Mouse (Mus musculus) thymus, postnatal 25 days (tissue): Measurements from ENCODE around the gene Tmem274.
"Not testable (repeated sequence)": the region's sequence is repeated elsewhere in the genome, so short reads cannot be mapped to it uniquely, and the experiment has no call there.

Experiments used
- DNase-seq: peaks from one replicate; pipeline ENCODE4 v3.0.0; 2022

Tmem274 gene

GRCm38 (mm10) chr4:149477078-149477477, at the start of gene Tmem274:
Gene Tmem274 (plus strand): TSS chr4:149477378.
- DNase-seq: no peak

GRCm38 (mm10) chr4:149429592-149429991, 47.6 kb upstream of the Tmem274 start:
- DNase-seq: no peak

GRCm38 (mm10) chr4:149431887-149432286, 45.3 kb upstream of the Tmem274 start:
- DNase-seq: not testable (repeated sequence)

- DNase-seq: no peak
These were observed 36.6 kb upstream of the Tmem274 start for GRCm38 (mm10) chr4:149440576-149440975.

GRCm38 (mm10) chr4:149442436-149442835, 34.7 kb upstream of the Tmem274 start:
- DNase-seq: no peak

GRCm38 (mm10) chr4:149444465-149444864, 32.7 kb upstream of the Tmem274 start:
- no peak for DNase-seq

- peak; percentile 87 for DNase-seq
These were observed 32.0 kb upstream of the Tmem274 start for GRCm38 (mm10) chr4:149444964-149445701.

- DNase-seq: peak; percentile 40
These were observed 31.3 kb upstream of the Tmem274 start for GRCm38 (mm10) chr4:149445868-149446267.

GRCm38 (mm10) chr4:149446309-149446708, 30.9 kb upstream of the Tmem274 start:
- DNase-seq: no peak

- no peak for DNase-seq
These were observed 26.5 kb upstream of the Tmem274 start for GRCm38 (mm10) chr4:149450636-149451035.

- peak; percentile 85 for DNase-seq
These were observed 23.5 kb upstream of the Tmem274 start for GRCm38 (mm10) chr4:149453656-149454055.

- no peak for DNase-seq
These were observed 22.9 kb upstream of the Tmem274 start for GRCm38 (mm10) chr4:149454263-149454662.

GRCm38 (mm10) chr4:149454879-149455278, 22.3 kb upstream of the Tmem274 start, which contains the start of gene Rbp7:
Gene Rbp7 (minus strand): TSS chr4:149454978.
- DNase-seq: no peak

- DNase-seq: not testable (repeated sequence)
These were observed 20.0 kb upstream of the Tmem274 start for GRCm38 (mm10) chr4:149457163-149457562.

- DNase-seq: no peak
These were observed 19.2 kb upstream of the Tmem274 start for GRCm38 (mm10) chr4:149457831-149458430.

GRCm38 (mm10) chr4:149458526-149458925, 18.7 kb upstream of the Tmem274 start:
- DNase-seq: no peak

- DNase-seq: no peak
These were observed 17.8 kb upstream of the Tmem274 start for GRCm38 (mm10) chr4:149459425-149459824.

GRCm38 (mm10) chr4:149460475-149460874, 16.7 kb upstream of the Tmem274 start:
- not testable (repeated sequence) for DNase-seq

GRCm38 (mm10) chr4:149461579-149462304, 15.4 kb upstream of the Tmem274 start:
- DNase-seq: no peak

- DNase-seq: no peak
These were observed 14.7 kb upstream of the Tmem274 start for GRCm38 (mm10) chr4:149462305-149462971.

GRCm38 (mm10) chr4:149463435-149463950, 13.7 kb upstream of the Tmem274 start:
- DNase-seq: no peak

- DNase-seq: peak; percentile 88
These were observed 7.6 kb upstream of the Tmem274 start for GRCm38 (mm10) chr4:149469557-149469956.

GRCm38 (mm10) chr4:149475096-149475495, 2.1 kb upstream of the Tmem274 start:
- no peak for DNase-seq
